Mouse (Mus musculus) left cerebral cortex, adult 2 months (tissue): ENCODE measurements around the gene Mrgprh. TPM values are rescaled to one million over a fixed set of nuclear protein-coding genes. Genes with fewer than 3 reads are reported as not detected.
"Not testable (repeated sequence)": the region's sequence is repeated elsewhere in the genome, so short reads cannot be mapped to it uniquely, and the experiment has no call there.

ENCODE experiments used
- DNase-seq, 2 experiments: peaks; one replicate each; pipeline ENCODE4 v3.0.0; 2021 to 2022; ENCODE audit warnings: low spot score in 2 of 2, mixed read lengths in 1 of 2; ENCODE audit errors: extremely low spot score in 1 of 2
- H3K27ac ChIP-seq: fragments of 200-600 bp; 2 replicates; pipeline ENCODE4 v1.8.1; 2022
- H3K4me3 ChIP-seq: fragments of 200-600 bp; 2 replicates; pipeline ENCODE4 v1.8.1; 2022
- CTCF ChIP-seq: fragments of 200-600 bp; IDR thresholded peaks from 2 replicates; pipeline ENCODE4 v1.8.1; 2022; ENCODE audit warnings: antibody characterized with exemption, mild to moderate bottlenecking, moderate library complexity
- intact Hi-C: fragments of 180-260 bp; cut with DNase I; formaldehyde crosslinking; loops from one replicate; pipeline ENCODE4 v1.15.1; 2025
- total RNA-seq, 2 experiments: library from RNA; stranded (reverse); gene quantifications; 2 replicates each; pipeline ENCODE4 v1.2.3; 2021

Gene Mrgprh
- total RNA-seq, 2 experiments from 2014 or later = not detected

DNA sequence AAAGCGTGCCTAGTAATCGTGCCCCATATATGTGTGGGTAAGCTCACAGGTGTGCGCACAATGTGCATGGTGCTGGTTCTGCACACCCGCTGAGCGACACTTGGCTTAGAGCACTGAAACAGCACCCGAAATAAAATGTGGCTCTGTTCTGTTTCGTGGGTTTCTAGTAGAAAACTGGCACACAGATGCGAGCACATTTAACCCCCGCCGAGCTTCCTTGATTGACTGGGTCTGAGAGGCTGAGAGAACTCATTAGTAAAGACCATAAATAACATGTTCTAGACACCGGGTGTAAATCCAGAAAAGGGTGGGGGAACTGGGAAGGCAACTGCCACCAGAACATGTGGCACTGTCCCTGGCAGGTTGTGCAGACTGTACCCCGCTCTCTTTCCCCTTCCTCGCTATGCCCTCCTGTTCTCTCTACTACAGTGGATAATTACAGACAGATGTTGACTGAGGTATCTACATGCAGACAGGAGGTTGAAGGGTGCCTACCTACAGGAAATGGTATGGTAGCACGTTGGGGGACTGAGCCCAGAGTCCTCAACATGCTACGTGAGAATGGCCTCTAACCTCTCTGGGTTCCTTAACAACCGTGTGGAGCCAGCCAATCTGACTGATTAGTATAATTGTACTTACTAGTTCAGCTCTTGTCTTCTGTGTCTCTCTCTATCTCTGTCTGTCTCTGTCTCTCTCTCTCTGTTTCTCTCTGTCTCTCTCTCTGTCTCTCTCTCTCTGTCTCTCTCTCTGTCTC, 3.4 kb upstream of the Mrgprh start:
- intact Hi-C loops = no loop called here
- DNase-seq = no peak

DNA sequence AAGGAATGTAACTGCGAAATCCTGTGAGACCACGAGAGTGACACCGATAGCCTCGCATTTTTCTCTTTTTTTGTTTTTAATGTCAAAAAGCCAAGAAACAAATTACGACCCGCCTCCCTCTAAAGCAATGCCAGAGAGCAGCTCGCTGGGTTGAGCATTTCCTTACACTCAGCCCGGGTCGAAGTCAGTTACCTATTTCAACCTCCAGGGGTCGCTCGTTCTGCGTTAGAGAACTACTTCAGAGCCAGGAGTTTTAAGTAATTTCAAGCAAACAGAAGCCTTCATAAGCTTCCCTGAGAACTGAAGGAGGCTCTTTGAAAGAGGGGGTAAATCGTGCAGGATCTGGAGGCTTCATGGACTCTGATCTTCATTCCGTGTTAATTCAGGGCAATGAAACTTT, 4.3 kb downstream of the Mrgprh start:
- peak overlapping the region; percentile 22 for H3K4me3 ChIP-seq
- intact Hi-C loops = loop anchor here (2.0 kb wide), 2 partner anchors 37 to 117 kb away; partner anchors contain the start of gene Mrpl18
- peak; percentile 85 for TF ChIP-seq CTCF
- DNase-seq = peak; percentile 79 to 80
- no peak overlapping the region for H3K27ac ChIP-seq

More for the DNA sequence above, 3.4 kb upstream of the Mrgprh start:
- Histone ChIP-seq H3K27ac (no peak overlapping the region), H3K4me3 (no peak overlapping the region)
- TF ChIP-seq CTCF = no peak

DNA sequence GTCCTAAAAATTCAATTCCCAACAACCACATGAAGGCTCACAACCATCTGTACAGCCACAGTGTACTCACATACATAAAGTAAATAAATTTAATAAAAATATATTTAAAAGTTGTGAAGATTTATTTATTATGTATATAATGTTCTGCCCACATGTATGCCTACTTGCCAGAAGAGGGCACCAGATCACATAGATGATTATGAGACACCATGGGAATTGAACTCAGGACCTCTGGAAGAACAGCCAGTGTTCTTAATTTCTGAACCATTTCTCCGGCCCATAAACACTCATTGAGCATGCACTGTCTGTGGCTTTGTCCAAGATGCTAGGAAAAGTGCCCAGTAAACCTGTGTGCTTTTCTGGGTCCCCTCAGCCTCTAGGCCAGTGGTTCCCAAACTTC, 5.4 kb downstream of the Mrgprh start:
- H3K4me3 ChIP-seq = no peak overlapping the region
- intact Hi-C loops = loop anchor here (2.0 kb wide), 2 partner anchors 36 to 116 kb away; partner anchors contain the start of gene Mrpl18
- TF ChIP-seq CTCF = no peak; the same call in none of the 2 replicates
- DNase-seq = no peak
- no peak overlapping the region for H3K27ac ChIP-seq

DNA sequence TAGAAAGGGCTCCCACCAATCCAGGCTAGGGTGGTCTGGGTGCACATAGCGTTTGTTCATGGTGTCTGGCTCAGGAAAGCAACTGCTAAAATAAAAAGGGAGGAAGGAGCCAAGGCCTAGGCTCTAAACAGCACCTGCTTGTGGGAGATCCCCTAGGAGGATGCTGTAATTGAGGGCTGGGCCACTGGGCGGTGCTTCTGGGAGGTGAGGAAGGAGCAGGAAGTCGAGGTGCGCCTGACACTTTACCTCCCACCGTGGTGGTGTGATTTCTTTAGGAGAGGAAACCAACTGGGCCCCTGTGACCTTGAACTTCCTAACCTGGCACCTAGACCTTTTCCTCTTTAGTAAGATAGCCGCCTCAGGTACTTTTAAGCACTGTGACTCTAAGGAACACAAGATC, 10.8 kb downstream of the Mrgprh start:
- no peak overlapping the region for H3K27ac ChIP-seq
- no peak for DNase-seq
- no peak overlapping the region for H3K4me3 ChIP-seq
- TF ChIP-seq CTCF = no peak
- intact Hi-C loops = no loop called here

DNA sequence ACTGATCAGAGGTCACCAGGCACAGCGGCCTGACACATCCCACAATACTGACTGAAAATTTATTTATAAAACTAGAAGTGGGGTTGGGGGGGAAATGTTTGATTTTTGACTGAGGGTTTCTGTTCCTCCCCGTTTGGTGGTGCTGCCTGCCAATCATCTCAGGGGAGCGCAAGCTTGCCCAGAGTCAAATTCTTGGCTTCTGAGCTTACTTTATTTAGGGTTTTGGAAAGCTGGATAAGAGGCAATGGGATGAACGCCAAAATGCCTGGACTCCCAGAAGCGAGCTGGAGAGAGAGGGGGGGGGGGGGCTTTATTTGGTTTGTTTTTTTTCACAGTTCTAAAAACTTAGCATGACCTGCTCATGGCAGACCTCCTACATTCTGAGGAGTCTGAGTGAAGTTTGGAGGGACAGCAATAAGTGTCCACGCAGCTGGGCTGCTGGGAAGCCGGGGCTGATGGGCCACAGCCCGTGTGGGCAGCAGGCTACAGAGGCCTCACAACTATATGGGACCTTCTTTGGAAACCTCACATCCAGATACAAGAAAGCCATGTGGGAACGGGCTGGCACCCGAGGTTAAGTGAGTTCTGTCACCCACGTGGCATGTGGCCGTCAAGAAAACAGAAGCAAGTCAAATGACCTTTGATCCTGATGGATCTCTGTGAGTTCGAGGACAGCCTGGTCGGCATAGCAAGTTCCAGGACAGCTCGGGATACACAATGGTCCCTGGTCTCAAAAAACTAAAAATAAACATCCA, 11.4 kb downstream of the Mrgprh start:
- Histone ChIP-seq H3K27ac (no peak overlapping the region), H3K4me3 (no peak overlapping the region)
- intact Hi-C loops = no loop called here
- no peak for DNase-seq
- TF ChIP-seq CTCF = no peak

DNA sequence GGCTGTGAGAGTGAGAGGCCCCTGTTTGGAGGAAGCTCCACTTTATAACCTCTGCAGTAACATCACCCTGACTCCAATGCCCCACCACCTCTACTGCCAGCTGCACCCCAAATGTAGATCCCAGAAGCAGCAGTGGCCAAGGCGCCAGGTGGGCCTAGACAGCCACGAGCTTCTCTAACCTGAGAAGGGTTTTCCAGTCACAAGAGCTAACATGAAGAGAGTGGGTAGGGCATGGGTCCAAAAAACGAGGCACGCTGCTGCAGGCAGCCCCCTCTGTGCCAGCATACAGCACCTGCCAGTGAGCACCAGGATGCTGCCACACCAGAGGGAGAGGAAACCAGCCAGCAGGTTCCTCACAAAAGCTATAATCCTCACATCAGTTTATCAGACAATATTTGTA, 15.2 kb downstream of the Mrgprh start:
- DNase-seq = no peak
- Histone ChIP-seq H3K4me3 (no peak overlapping the region), H3K27ac (no peak overlapping the region)
- TF ChIP-seq CTCF = no peak
- intact Hi-C loops = no loop called here

DNA sequence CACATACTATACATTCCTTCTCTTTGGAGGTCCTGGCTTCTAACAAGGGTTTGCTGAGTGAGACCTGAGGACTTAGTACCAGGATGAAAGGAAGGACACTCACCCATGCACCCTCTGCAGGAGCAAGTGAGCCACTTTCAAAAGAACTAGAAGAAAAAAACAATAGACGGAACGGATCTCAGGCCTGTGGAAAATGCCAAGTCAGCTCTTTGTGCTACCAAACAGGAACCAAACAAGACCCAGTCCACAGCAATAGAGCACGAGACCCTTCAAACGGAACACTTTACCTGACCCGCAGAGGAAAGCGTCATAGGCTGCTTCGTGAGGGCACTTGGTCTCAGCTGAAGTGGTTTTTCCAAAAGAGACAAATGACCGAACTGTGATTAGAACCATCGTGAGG, 16.2 kb downstream of the Mrgprh start:
- intact Hi-C loops = no loop called here
- H3K4me3 ChIP-seq = no peak overlapping the region
- DNase-seq = no peak
- H3K27ac ChIP-seq = no peak overlapping the region
- TF ChIP-seq CTCF = no peak

DNA sequence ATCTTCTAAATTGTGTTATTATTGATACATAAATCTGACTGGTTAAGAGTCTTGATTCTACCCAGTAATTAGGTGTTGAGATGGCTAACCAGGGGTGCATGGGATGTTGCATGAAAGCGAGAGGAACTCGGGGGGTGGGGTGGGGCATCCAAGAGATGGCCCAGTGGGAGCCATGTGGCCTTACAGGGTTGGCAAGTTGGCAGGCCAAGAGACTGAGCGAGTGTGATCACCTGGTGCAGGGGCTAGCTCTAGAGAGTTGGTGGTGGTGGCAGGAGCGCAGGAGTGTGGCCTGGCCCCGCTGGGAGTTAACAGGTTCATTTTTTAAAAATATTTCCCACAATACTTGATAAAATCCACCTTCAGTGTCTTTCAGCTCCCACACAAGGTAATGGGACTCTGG, 21.8 kb downstream of the Mrgprh start:
- no peak overlapping the region for H3K4me3 ChIP-seq
- H3K27ac ChIP-seq = no peak overlapping the region
- no peak for DNase-seq
- intact Hi-C loops = no loop called here
- TF ChIP-seq CTCF = no peak

DNA sequence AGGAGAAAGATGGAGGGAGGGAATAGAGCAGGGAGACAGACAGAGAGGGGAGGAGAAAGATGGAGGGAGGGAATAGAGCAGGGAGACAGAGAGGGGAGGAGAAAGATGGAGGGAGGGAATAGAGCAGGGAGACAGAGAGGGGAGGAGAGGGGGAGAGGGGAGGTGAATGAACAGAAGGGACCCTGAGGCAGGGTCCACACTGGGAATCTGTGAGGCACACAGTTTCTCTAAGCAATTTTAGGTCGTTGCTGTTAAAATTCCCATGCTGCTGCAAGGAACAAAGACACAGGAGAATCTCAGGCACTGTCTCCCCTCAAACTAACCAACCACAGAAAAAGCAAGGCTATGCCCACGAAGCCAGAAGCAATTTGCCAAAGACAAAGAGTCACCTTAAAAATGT, 22.8 kb downstream of the Mrgprh start:
- H3K4me3 ChIP-seq, DNase-seq, intact Hi-C loops, H3K27ac ChIP-seq: not testable (repeated sequence)

DNA sequence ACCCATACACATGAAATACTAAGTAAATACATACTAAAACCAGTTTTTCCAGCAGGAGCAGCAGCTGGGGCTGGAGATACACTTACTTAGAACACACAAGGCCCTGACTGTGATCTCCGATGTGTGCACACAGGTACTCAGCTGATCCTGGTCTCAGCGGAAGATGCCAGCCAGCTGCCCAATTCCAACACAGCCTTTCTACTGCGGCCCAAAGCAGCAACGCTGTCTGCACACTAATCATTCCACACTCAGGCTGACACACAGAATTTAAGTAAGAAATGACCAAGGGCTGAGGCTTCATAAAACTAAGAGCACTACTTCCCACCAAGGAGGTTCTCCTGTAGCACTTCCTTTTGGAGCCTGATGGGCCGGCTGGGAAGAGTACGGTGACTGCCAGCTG, 26.5 kb downstream of the Mrgprh start:
- no peak for DNase-seq
- intact Hi-C loops = no loop called here
- Histone ChIP-seq H3K27ac (no peak overlapping the region), H3K4me3 (no peak overlapping the region)
- TF ChIP-seq CTCF = no peak

DNA sequence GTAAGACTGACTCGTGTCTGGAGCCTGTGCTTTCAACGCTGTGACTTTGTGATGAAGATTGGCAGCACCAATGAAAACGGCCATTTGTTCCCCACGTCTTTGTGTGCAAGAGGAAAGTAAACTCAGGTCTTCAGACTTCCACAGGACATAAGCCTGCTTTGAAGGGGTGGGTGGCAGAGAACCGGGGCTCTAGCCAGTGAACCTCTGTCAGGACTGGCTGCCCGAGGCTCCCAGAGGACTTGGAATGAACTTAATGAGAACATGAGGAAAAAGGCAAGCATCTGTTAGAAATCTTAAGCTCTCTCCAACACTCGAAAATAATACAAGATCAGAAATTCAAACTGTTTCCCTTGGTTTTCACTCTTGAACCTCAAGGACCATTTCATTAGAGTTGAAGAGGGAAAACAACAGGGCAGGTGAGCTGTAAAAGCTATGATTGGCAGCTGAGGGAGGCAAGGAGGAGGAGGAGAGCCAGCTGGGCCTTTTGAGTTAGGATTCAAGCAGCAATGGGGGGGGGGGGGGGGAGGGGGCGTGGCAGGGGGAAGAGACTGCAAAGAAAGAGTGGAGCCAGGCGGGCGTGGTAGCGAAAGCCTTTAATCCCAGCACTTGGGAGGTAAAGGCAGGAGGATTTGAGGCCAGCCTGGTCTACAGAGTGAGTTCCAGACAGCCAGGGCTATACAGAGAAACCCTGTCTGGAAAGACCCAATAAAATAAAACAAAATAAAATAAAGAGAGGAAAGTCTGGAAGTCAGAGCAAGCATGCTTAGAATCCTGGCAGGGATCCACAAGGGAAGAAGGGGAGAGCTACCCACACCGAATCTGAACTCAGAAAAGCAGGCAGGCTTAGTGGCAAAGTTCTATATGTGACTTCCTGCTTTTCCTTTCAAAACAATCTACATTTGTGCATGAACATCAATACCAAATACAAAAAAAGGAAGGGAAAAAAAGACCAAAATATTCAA, 27.8 kb downstream of the Mrgprh start:
- intact Hi-C loops = no loop called here
- no peak for TF ChIP-seq CTCF
- no peak overlapping the region for H3K27ac ChIP-seq
- DNase-seq = no peak
- H3K4me3 ChIP-seq = no peak overlapping the region
